Mouse (Mus musculus): ENCODE measurements around the gene Dock2.

- TF ChIP-seq TAL1 (IDR thresholded peaks at IDR 0.05; ENCODE audit: low read length), result no peak
- no peak for TF ChIP-seq POLR2AphosphoS2 (IDR thresholded peaks at IDR 0.05; ENCODE audit: low read length)
- TF ChIP-seq CTCF (IDR thresholded peaks at IDR 0.05 in 2 of 3, conservative IDR thresholded peaks at IDR 0.05 in 1 of 3; ENCODE audit: control insufficient read depth in 1 of 3, insufficient read depth in 1 of 3, low read depth in 2 of 3, low read length in 3 of 3, poor library complexity in 1 of 3, severe bottlenecking in 1 of 3), result no peak
- no peak for TF ChIP-seq GATA1 (IDR thresholded peaks at IDR 0.05; ENCODE audit: low read depth, low read length)
These were observed 427.6 kb downstream of the Dock2 start for GRCm38 (mm10) chr11:34356109-34356508.

Measured in MEL (cell line).